Mouse (Mus musculus): ENCODE measurements at regions not wholly inside any gene's neighbourhood (a gene's known extent, or its start where the extent isn't known, plus 50 kb on each side); places are given as distances from the start of the nearest gene placed in this dataset.

DNA sequence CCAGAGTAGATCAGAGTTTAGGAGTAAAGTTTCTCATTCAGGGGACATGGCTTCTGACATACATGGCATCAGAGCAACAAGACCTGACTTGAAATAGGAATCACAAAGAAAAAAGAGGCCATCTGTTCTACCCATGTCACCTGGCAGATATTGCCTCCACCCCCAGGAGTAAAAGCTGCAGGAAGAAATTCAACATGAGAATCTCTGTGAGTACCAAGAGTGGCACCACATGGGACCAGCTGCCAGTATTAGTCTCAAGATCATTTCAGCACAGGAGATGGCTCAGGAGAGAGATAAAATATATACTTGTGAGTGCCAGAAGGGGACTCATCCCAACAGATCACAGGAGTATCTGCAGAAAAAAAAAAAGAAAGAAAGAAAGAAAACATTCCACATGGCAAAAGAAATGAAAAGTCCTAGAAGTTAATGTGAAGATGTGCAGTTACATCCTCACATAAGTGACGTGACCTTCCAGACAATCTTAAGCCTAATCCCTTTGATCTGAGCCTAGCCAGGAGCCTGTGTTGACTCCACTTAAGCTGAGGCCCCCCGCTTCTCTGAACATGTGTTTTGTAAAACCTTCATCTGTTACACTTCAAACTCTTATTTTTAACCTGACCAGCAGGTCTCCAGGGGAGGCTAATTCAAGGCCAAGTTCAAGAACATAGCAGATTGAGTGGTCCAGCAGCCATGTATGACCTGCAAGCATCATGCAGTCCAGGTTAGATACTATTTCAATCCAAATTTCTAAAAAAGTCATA lies 118.9 kb upstream of the Gm9972 start:
- no peaks in the 10 kb centered on the region for H3K9me3 ChIP-seq (replicated peaks; ENCODE audit: insufficient read depth, low read length)
- no peak for TF ChIP-seq MEF2A (IDR thresholded peaks at IDR 0.05; ENCODE audit: extremely low read depth, insufficient replicate concordance, low read depth, low read length, poor library complexity, severe bottlenecking)
- TF ChIP-seq RCOR1 (IDR thresholded peaks at IDR 0.05; ENCODE audit: low read depth, low read length) = no peak
- no peak for TF ChIP-seq RAD21 (IDR thresholded peaks at IDR 0.05; ENCODE audit: low read depth, low read length)
- no peak for TF ChIP-seq MAFK (IDR thresholded peaks at IDR 0.05; ENCODE audit: borderline replicate concordance, low read depth, low read length)
- no peak for TF ChIP-seq ZNF384 (IDR thresholded peaks at IDR 0.05; ENCODE audit: low read depth, low read length)
- no peak for TF ChIP-seq MAX (IDR thresholded peaks at IDR 0.05; ENCODE audit: low read length)
- TF ChIP-seq ZC3H11A (IDR thresholded peaks at IDR 0.05; ENCODE audit: low read depth, low read length) = no peak
- peak; percentile 4 for DNase-seq (ENCODE audit: low read depth, low spot score)
- no peak overlapping the region for H3K27ac ChIP-seq (ENCODE audit: control insufficient read depth, low read depth, low read length)
- H3K4me1 ChIP-seq (ENCODE audit: control insufficient read depth in 1 of 2, insufficient read depth in 2 of 2, low read length in 2 of 2) = no peaks in the 10 kb centered on the region
- H3K27me3 ChIP-seq (ENCODE audit: control insufficient read depth in 1 of 2, insufficient read depth in 2 of 2, low read length in 2 of 2) = no peaks in the 10 kb centered on the region
- H3K36me3 ChIP-seq (ENCODE audit: control insufficient read depth in 1 of 2, insufficient read depth in 2 of 2, low read length in 2 of 2) = no peaks in the 10 kb centered on the region
- no peak overlapping the region for H3K4me3 ChIP-seq (ENCODE audit: control insufficient read depth in 1 of 2, insufficient read depth in 1 of 2, low read depth in 2 of 2, low read length in 2 of 2)
- H3K79me2 ChIP-seq (ENCODE audit: control insufficient read depth, insufficient read depth, low read length, poor library complexity) = no peaks in the 10 kb centered on the region
- no peak overlapping the region for H3K9ac ChIP-seq (ENCODE audit: control insufficient read depth, low read depth, low read length, poor library complexity, severe bottlenecking)

DNA sequence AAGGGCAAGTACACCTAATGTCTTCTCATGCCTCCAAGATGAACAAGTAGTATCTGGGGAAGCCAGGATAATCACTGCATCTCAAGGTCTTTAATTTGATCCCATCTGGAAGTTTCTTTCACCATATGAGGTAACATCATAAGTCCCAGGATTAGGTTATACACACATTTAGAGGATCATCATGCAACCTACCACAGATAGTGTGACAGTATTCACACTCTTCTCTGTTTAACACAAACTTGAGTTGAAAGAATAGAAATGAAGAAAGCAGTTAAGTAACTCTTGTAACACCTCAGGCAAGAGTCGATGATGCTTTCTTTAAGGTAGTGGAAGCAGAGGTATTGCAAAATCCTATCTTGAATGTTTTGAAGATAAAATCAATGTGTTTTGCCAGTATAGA lies 116.3 kb upstream of the Gm9972 start:
- TF ChIP-seq CHD1 (IDR thresholded peaks at IDR 0.05; ENCODE audit: low read depth, low read length) = no peak
- TF ChIP-seq MEF2A (IDR thresholded peaks at IDR 0.05; ENCODE audit: extremely low read depth, insufficient replicate concordance, low read depth, low read length, poor library complexity, severe bottlenecking) = no peak
- TF ChIP-seq RAD21 (IDR thresholded peaks at IDR 0.05; ENCODE audit: low read depth, low read length) = no peak
- no peak for TF ChIP-seq GABPA (IDR thresholded peaks at IDR 0.05; ENCODE audit: low read depth, low read length)
- no peak for TF ChIP-seq NELFE (IDR thresholded peaks at IDR 0.05; ENCODE audit: low read depth, low read length)
- no peak for TF ChIP-seq ZC3H11A (IDR thresholded peaks at IDR 0.05; ENCODE audit: low read depth, low read length)
- H3K9me3 ChIP-seq (replicated peaks; ENCODE audit: insufficient read depth, low read length) = no peaks in the 10 kb centered on the region
- H3K36me3 ChIP-seq (ENCODE audit: control insufficient read depth in 1 of 2, insufficient read depth in 2 of 2, low read length in 2 of 2) = no peaks in the 10 kb centered on the region
- DNase-seq (ENCODE audit: low read depth, low spot score) = no peak
- H3K27ac ChIP-seq (ENCODE audit: control insufficient read depth, low read depth, low read length) = no peak overlapping the region
- H3K4me1 ChIP-seq (ENCODE audit: control insufficient read depth in 1 of 2, insufficient read depth in 2 of 2, low read length in 2 of 2) = no peaks in the 10 kb centered on the region
- no peaks in the 10 kb centered on the region for H3K27me3 ChIP-seq (ENCODE audit: control insufficient read depth in 1 of 2, insufficient read depth in 2 of 2, low read length in 2 of 2)
- H3K4me3 ChIP-seq (ENCODE audit: control insufficient read depth in 1 of 2, insufficient read depth in 1 of 2, low read depth in 2 of 2, low read length in 2 of 2) = no peak overlapping the region
- H3K79me2 ChIP-seq (ENCODE audit: control insufficient read depth, insufficient read depth, low read length, poor library complexity) = no peaks in the 10 kb centered on the region
- H3K9ac ChIP-seq (ENCODE audit: control insufficient read depth, low read depth, low read length, poor library complexity, severe bottlenecking) = no peak overlapping the region

DNA sequence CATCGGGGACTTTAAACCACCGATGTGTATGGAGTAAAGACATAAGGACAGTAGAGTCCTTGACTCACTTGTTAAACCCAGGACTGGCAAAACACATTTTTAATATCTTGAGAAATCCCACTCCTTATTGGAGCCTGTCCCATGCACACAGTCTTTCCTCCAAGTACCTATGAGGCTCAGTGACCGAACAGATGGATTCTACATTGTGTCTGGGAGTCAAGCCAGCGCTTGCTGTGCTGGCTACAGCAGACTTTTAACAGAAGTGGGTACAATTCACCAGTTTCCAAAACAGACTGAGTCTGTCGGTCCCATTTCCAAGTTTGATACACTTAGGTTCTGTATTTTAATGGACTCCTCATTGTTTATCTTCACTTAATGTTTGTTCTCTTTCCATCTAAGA lies 108.4 kb upstream of the Gm9972 start:
- TF ChIP-seq SMC3 (IDR thresholded peaks at IDR 0.05; ENCODE audit: low read depth, low read length) (no peak), TCF12 (IDR thresholded peaks at IDR 0.05; ENCODE audit: low read depth, low read length) (no peak), ZNF384 (IDR thresholded peaks at IDR 0.05; ENCODE audit: low read depth, low read length) (no peak), NELFE (IDR thresholded peaks at IDR 0.05; ENCODE audit: low read depth, low read length) (no peak), JUND (IDR thresholded peaks at IDR 0.05; ENCODE audit: low read depth, low read length) (no peak), MAZ (IDR thresholded peaks at IDR 0.05; ENCODE audit: low read depth, low read length) (no peak), ZKSCAN1 (IDR thresholded peaks at IDR 0.05; ENCODE audit: low read depth, low read length) (no peak), UBTF (IDR thresholded peaks at IDR 0.05; ENCODE audit: borderline replicate concordance, insufficient read depth, low read depth, low read length) (no peak), CHD1 (IDR thresholded peaks at IDR 0.05; ENCODE audit: low read depth, low read length) (no peak), EP300 (IDR thresholded peaks at IDR 0.05; ENCODE audit: low read depth in 1 of 2, low read length in 2 of 2) (no peak), POLR2AphosphoS2 (IDR thresholded peaks at IDR 0.05; ENCODE audit: low read length) (no peak), KAT2A (conservative IDR thresholded peaks at IDR 0.05; ENCODE audit: low read depth, low read length) (no peak), MYC (IDR thresholded peaks at IDR 0.05; ENCODE audit: low read depth, low read length) (no peak)
- H3K9me3 ChIP-seq (replicated peaks; ENCODE audit: insufficient read depth, low read length) = no peaks in the 10 kb centered on the region
- DNase-seq (ENCODE audit: low read depth, low spot score) = no peak
- no peak overlapping the region for H3K27ac ChIP-seq (ENCODE audit: control insufficient read depth, low read depth, low read length)
- H3K36me3 ChIP-seq (ENCODE audit: control insufficient read depth in 1 of 2, insufficient read depth in 2 of 2, low read length in 2 of 2) = no peaks in the 10 kb centered on the region
- H3K4me1 ChIP-seq (ENCODE audit: control insufficient read depth in 1 of 2, insufficient read depth in 2 of 2, low read length in 2 of 2) = no peaks in the 10 kb centered on the region
- no peaks in the 10 kb centered on the region for H3K79me2 ChIP-seq (ENCODE audit: control insufficient read depth, insufficient read depth, low read length, poor library complexity)
- H3K4me3 ChIP-seq (ENCODE audit: control insufficient read depth in 1 of 2, insufficient read depth in 1 of 2, low read depth in 2 of 2, low read length in 2 of 2) = no peak overlapping the region
- no peak overlapping the region for H3K9ac ChIP-seq (ENCODE audit: control insufficient read depth, low read depth, low read length, poor library complexity, severe bottlenecking)
- H3K27me3 ChIP-seq (ENCODE audit: control insufficient read depth in 1 of 2, insufficient read depth in 2 of 2, low read length in 2 of 2) = no peaks in the 10 kb centered on the region
